Mouse (Mus musculus) mesoderm, embryonic 11.5 days (tissue): Measurements from ENCODE around the gene Rab40c.

Source experiments
- DNase-seq: peaks from one replicate; pipeline ENCODE4 v3.0.0-alpha.2; 2012; ENCODE audit warnings: low read depth, low spot score

The Rab40c gene

GRCm38 (mm10) chr17:25919144-25919785, at the start of gene Rab40c:
Gene Rab40c (minus strand): TSS chr17:25919727.
- peak; percentile 47 for DNase-seq

- DNase-seq = no peak
Measured at GRCm38 (mm10) chr17:25968176-25968575, 48.6 kb upstream of the Rab40c start.

- DNase-seq = no peak
Measured at GRCm38 (mm10) chr17:25967652-25968051, 48.1 kb upstream of the Rab40c start.

GRCm38 (mm10) chr17:25964271-25964670, 44.7 kb upstream of the Rab40c start:
- DNase-seq = no peak

GRCm38 (mm10) chr17:25962413-25962905, 42.9 kb upstream of the Rab40c start:
- DNase-seq = no peak

- DNase-seq = no peak
Measured at GRCm38 (mm10) chr17:25961566-25961965, 42.0 kb upstream of the Rab40c start.

DNA sequence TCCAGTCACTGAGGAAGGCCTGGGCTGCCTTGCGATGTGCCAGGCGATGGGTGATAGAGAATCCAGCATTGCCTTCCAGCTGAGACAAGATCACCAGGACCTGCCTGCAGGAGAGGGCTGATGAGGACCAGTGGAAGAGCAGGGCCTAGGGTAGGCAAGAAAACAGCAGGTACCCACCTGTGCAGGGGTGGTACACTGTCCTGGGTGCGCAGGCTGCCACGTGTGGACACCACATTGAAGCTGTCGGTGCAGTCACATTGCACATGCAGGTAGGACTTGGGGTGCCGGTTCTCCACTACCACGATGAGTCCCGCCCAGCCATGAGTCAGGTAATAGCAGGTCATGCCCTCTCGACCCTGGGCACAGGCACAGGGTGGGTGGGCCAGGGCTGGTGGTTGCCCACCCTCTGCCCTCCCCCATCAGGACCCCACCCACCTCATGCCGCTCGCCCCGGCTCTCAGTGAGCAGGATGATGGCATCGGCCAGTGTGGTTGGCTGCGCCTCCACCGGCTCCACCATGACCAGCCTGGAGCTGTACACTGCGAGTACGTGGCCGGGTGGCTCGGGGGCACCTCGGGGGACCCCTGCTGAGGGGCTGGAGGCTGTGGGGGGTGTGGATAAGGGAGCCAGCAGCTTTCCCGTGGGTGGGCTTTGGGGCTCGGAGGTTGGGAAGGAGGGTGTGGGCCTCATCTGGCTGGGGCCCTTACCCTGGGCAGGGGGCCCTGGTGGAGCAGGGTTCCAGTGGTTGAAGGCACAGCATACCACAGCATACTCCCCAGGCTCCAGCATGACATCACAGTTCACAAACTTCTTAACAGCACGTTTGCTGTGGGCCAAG, 40.3 kb upstream of the Rab40c start:
- DNase-seq = no peak

DNA sequence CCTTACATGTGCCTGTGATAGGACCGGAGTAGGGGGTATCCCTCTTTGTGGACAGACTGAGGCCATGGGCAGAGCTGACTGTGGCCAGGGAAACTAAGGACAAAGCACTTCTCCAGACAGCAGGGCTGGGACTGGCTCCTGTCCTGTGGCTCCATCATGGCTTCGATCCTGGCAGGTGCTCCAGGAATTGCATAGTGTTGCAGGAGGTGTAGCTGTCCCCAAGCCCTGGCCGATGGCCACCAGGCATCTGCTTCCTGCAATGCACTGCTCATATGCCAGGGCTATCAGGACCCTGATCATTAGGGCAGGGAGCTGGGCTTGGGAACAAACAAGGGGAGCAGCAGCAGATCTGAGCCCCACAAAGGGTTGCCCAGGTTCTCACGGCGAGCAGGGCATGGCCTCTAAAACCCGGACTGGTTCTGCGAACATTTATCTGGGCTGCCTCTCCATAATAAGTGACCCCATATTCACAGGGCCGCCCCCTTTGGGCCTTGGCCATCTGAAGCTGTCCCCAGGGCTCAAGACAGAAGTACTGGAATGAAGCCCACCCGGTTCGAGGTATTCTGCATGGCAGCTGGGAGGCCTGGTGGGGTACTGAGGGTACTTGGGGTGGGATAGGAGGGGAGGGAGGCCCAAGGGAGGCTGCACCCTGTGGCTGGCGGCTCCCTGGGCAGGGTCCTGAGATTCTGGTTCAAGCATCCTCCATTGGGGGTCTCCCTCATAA, 39.4 kb upstream of the Rab40c start:
- DNase-seq = no peak

- no peak for DNase-seq
Measured at GRCm38 (mm10) chr17:25957586-25958051, 38.1 kb upstream of the Rab40c start.

- no peak for DNase-seq
Measured at GRCm38 (mm10) chr17:25956631-25957030, 37.1 kb upstream of the Rab40c start.

- no peak for DNase-seq
Measured at GRCm38 (mm10) chr17:25956201-25956600, 36.7 kb upstream of the Rab40c start.

GRCm38 (mm10) chr17:25955736-25956135, 36.2 kb upstream of the Rab40c start:
- no peak for DNase-seq

DNA sequence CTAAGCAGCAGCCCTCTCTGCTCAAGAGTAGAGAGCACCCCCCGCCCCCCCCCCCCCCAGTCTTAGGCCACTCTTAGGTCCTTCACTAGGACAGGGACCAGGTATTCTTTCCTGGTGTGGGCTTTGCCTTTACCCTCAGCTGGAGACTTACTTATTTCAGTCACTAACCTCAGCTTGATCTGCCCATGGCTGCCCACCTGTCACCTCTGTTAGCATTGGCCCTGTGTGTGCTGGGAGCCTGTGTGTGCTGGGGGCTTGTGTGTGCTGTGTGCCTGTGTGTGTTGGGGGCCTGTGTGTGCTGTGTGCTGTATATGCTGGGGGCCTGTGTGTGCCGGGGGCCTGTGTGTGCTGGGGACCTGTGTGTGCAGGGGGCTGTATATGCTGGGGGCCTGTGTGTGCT, 35.1 kb upstream of the Rab40c start:
- DNase-seq = no peak

DNA sequence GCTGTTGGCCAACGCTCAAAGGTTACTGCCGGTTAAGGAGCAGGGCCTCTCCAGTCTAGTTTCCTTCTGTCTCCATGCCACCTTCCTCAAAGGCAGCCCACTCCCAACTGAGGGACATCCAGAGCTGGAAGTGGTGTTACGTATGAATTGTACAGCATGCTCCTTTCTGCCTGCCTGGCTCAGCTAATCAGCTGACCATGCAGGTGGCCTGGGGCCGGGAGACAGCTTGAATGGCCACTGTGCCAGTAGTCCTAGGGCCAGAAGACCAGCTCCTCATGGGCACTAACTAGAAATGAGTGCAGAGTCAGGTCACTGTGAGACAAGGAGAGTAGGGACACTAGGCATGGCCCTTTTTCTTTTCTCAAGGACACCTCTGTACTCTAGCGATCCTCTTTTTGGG, 33.6 kb upstream of the Rab40c start:
- DNase-seq = no peak

- peak; percentile 19 for DNase-seq
Measured at GRCm38 (mm10) chr17:25951803-25952623, 32.5 kb upstream of the Rab40c start, which contains the start of gene A930017K11Rik. Gene A930017K11Rik (minus strand): TSS chr17:25952565.

- no peak for DNase-seq
Measured at GRCm38 (mm10) chr17:25951225-25951802, 31.8 kb upstream of the Rab40c start.

DNA sequence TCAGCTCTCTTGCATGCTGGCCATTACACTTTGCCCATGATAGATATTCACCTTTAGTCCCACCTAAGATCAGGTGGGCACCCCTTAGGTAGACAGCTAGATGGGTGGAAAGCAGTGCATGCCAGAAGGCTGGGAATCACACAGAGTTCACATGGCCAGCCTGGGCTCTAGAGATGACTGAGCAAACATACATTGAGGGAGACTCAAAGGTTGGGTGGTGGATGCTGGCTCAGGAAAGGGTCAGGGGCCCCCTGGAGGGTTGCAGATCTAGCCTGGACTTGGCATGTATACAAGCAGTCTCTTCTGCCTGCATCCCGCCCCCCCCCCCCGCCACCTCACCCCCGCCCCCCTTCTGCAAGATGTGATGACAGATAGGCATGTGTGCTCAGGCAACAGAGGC, 31.2 kb upstream of the Rab40c start:
- DNase-seq = no peak

DNA sequence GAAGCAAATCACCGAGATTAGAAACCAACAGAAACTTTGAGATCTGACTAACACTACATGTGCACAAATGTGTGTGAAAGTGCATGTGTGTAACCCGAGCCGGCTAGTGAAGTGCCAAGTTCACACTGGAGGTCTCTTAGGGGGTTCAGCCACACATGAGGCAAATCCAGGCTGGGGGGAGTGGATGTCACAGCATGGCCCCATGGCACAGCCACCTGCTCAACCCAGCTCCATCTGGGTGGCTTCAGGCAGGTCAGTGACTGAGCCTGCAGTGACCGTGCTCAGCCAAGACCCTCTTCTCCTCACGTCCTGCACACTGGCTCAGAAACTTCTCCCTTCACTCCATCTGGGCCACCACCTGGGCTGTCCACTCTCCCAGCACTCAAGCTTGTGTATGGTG, 30.5 kb upstream of the Rab40c start:
- DNase-seq = no peak

DNA sequence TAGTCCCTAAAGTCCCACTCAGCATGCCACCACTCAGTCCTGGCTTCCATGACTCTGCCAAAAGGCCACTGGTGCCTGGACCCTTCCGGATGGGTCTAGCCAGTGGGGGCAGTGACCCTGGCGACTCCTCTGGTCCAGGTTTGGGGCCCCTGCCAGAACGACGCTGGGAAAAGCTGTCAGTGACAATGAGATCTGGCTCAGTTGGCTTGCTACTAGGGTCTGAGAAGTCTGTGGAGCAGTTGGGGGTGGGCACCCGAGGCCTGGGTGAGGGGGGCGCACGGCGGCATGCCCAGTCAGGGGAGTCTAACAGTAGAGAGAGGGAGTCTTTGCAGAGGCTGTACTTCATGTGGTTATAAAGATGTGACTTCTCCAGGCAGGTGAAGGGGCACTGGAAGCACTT, 28.5 kb upstream of the Rab40c start:
- DNase-seq = no peak

DNA sequence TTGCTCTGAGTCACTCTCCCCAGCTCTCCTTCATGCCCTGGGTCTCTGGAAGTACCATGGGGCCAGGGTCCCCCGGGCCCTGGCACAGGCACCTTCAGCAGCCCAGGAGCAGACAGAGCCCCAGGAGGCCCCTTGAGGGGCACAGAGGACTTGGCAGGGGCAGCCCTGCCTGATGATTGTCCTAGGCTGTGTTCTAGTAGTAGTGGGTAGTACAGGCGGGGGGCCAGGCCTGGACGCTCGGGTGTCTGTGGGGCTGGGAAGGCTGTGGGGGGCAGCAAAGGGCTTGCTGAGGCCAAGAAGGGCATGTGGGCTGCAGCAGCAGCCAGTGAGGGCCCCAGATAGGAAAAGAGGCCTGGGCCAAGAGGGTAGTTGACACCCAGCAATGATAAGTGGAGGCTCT, 28.0 kb upstream of the Rab40c start:
- DNase-seq = no peak

- no peak for DNase-seq
Measured at GRCm38 (mm10) chr17:25946891-25947290, 27.4 kb upstream of the Rab40c start.
